Mouse (Mus musculus) small intestine, adult 10 weeks (tissue): ENCODE results near the gene Nop53. TPM values are rescaled to one million over a fixed set of nuclear protein-coding genes. Genes with fewer than 3 reads are reported as not detected.

Source experiments
- polyA plus RNA-seq: library from polyadenylated mRNA; stranded (reverse); fragments of 350-450 nt; fragmentation: Illumina TruSeq; extraction: RNeasy Lipid Tissue Mini Kit (QIAGEN cat#74804); gene quantifications from one replicate; pipeline ENCODE4 v1.2.3, GENCODE M21; 2014; ENCODE audit warnings: low replicate concordance

Gene Nop53
- 6.2 TPM for polyA plus RNA-seq

GRCm38 (mm10) chr7:15945721-15946536, at the start of gene Nop53:
Gene Nop53, minus strand, starts transcription at chr7:15946074.

GRCm38 (mm10) chr7:15967312-15967711, 21.4 kb upstream of the Nop53 start, which contains the start of gene Ehd2:
Gene Ehd2, minus strand, starts transcription at chr7:15967567.

DNA sequence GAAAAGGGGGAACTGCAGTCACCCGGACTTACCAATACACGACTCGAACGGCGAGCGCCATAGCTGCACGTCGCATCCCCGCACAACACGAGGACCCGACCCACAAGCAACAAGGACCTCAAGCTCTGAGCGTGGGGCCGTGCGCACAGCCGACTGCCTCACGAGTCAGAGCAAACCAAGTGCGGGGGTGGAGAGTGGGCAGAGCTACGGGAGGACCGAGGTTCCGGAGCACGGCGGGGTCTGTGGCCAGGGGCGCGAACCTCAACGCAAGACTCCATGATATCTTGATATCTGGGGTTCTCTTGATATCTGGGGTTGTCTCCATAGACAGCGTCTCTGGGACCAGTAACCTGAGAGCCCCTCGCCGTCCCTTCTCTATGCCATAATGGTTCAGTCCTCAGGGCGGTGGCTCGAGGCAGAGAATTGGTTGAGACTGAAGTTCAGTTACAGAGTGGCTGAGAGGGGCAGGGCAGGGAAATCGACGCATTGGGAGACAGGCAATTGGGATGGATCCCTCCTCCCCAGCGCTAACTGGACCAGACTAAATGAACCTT, 23.6 kb downstream of the Nop53 start, which contains the start of gene Selenow:
Selenow (minus strand) TSS at position 183 of the 554 bp plus-strand sequence.

Other genes with a start within 250 kb of the Nop53 start
- gene Obox5, start 195.9 kb downstream of the Nop53 start, polyA plus RNA-seq, result not detected
- gene Obox6, start 106.4 kb downstream of the Nop53 start, polyA plus RNA-seq, result not detected
- not detected for gene Crx, start 66.1 kb downstream of the Nop53 start, polyA plus RNA-seq
- gene Crxos, start 63.5 kb downstream of the Nop53 start, polyA plus RNA-seq, result not detected
- gene Selenow, start 23.7 kb downstream of the Nop53 start, polyA plus RNA-seq, result 1.4 TPM
- 4.9 TPM for gene Ehd2, start 21.5 kb upstream of the Nop53 start, polyA plus RNA-seq
- 0.56 TPM for gene Bicra, start 101.8 kb upstream of the Nop53 start, polyA plus RNA-seq
- gene Zfp541, start 115.7 kb upstream of the Nop53 start, polyA plus RNA-seq, result not detected
- 7.2 TPM for gene Napa, start 152.4 kb upstream of the Nop53 start, polyA plus RNA-seq
- 6.2 TPM for gene Kptn, start 173.8 kb upstream of the Nop53 start, polyA plus RNA-seq
- gene Slc8a2, start 183.8 kb upstream of the Nop53 start, polyA plus RNA-seq, result not detected
- not detected for gene Meis3, start 229.0 kb upstream of the Nop53 start, polyA plus RNA-seq